Mouse (Mus musculus) liver, embryonic 14.5 days (tissue): ENCODE measurements around the gene Kcp. TPM values are rescaled to one million over a fixed set of nuclear protein-coding genes. Genes with fewer than 3 reads are reported as not detected.

Experiments used
- ATAC-seq: fragments of 200-750 bp; cut with Nextera tagmentation; 2 replicates; pipeline ENCODE4 v1.8.0; 2017; ENCODE audit warnings: moderate number of reproducible peaks, mild to moderate bottlenecking, moderate library complexity; ENCODE audit not compliant: insufficient read depth
- DNase-seq, 3 experiments: peaks; one replicate each; pipeline ENCODE4 v3.0.0-alpha.2; 2012 to 2013; ENCODE audit warnings: low read depth in 3 of 3, low spot score in 3 of 3
- H3K27ac ChIP-seq: fragments of 300-500 bp; sonication (generic); 2 replicates; pipeline ENCODE4 v1.5.1; 2014; ENCODE audit warnings: moderate library complexity, mild to moderate bottlenecking, control low read depth, inconsistent platforms
- H3K27me3 ChIP-seq: fragments of 300-500 bp; sonication (generic); 2 replicates; pipeline ENCODE4 v1.6.1; 2014; ENCODE audit warnings: mild to moderate bottlenecking, low read length, moderate library complexity; ENCODE audit not compliant: control insufficient read depth, insufficient read depth
- H3K36me3 ChIP-seq: fragments of 300-500 bp; sonication (generic); replicated peaks from 2 replicates; pipeline ENCODE4 v1.6.1; 2014; ENCODE audit warnings: low read depth; ENCODE audit not compliant: control insufficient read depth, insufficient read depth
- H3K4me1 ChIP-seq, 2 experiments: fragments of 200-500 bp in 1 of 2; fragments of 300-500 bp in 1 of 2; sonication (generic) in 1 of 2; replicated peaks; 2 replicates each; pipeline ENCODE4 v1.6.1; 2012 to 2014; ENCODE audit warnings: antibody characterized with exemption in 1 of 2, inconsistent platforms in 1 of 2, low read length in 1 of 2; ENCODE audit not compliant: control insufficient read depth in 2 of 2, insufficient read depth in 2 of 2
- H3K4me2 ChIP-seq: fragments of 300-500 bp; sonication (generic); 2 replicates; pipeline ENCODE4 v1.6.1; 2014; ENCODE audit warnings: low read depth, mild to moderate bottlenecking, control low read depth, moderate library complexity
- H3K4me3 ChIP-seq, 2 experiments: fragments of 200-500 bp in 1 of 2; fragments of 300-500 bp in 1 of 2; sonication (generic) in 1 of 2; 2 replicates each; pipeline ENCODE4 v1.5.1; 2012 to 2014; ENCODE audit warnings: low read depth in 2 of 2, low read length in 2 of 2, mild to moderate bottlenecking in 2 of 2, control low read depth in 1 of 2, inconsistent platforms in 1 of 2, moderate library complexity in 1 of 2; ENCODE audit not compliant: insufficient read depth in 1 of 2
- H3K9ac ChIP-seq: fragments of 300-500 bp; sonication (generic); replicated peaks from 2 replicates; pipeline ENCODE4 v1.6.1; 2014; ENCODE audit warnings: mild to moderate bottlenecking, control low read depth, moderate library complexity
- H3K9me3 ChIP-seq: fragments of 300-500 bp; sonication (generic); 2 replicates; pipeline ENCODE4 v1.6.1; 2016; ENCODE audit warnings: low read length, mixed read lengths; ENCODE audit not compliant: control insufficient read depth
- CTCF ChIP-seq: IDR thresholded peaks from 2 replicates; pipeline ENCODE4 v1.5.1; 2016; ENCODE audit warnings: antibody characterized with exemption, low read depth, control low read depth
- EP300 ChIP-seq: IDR thresholded peaks from 2 replicates; pipeline ENCODE4 v1.6.1; 2016; ENCODE audit warnings: antibody characterized with exemption, low read depth
- WGBS: fragments of 180-500 bp; shearing (Covaris S2); extraction: QIAGEN DNeasy Blood & Tissue Kit; methylation state at CpG from one replicate; pipeline ENCODE4 v1.1.7; 2014; ENCODE audit not compliant: insufficient replicate concordance; 5-methylcytosine and 5-hydroxymethylcytosine counted together
- polyA plus RNA-seq, 2 experiments: library from polyadenylated mRNA; depleted of rRNA in 1 of 2; stranded (reverse) in 1 of 2; unstranded in 1 of 2; fragments of >200 nt; fragmentation: Nextera tagmentation in 1 of 2; extraction: Ambion mirVana in 1 of 2; gene quantifications; 2 replicates each; pipeline versions ENCODE4 v1.2.1 to v1.2.3; 2012 to 2014

The Kcp gene
- polyA plus RNA-seq, 2 experiments: 0.67 to 2.0 TPM

GRCm38 (mm10) chr6:29450667-29451066 lies 57.1 kb downstream of the Kcp start:
- H3K4me2 ChIP-seq: no peak overlapping the region
- no peak for TF ChIP-seq CTCF
- TF ChIP-seq EP300: no peak
- no peak overlapping the region for H3K4me3 ChIP-seq
- no peaks in the 10 kb centered on the region for H3K9me3 ChIP-seq
- no peak overlapping the region for H3K9ac ChIP-seq
- no peaks in the 10 kb centered on the region for H3K36me3 ChIP-seq
- no peak overlapping the region for H3K27ac ChIP-seq
- DNase-seq (no peak), ATAC-seq (no peak)
- no peaks in the 10 kb centered on the region for H3K27me3 ChIP-seq
- 79% methylated on average over 6 of the region's 6 CpGs for WGBS
- H3K4me1 ChIP-seq: no peaks in the 10 kb centered on the region

- no peak for TF ChIP-seq CTCF
- no peak for TF ChIP-seq EP300
- ATAC-seq: no peak
- no peaks in the 10 kb centered on the region for H3K27me3 ChIP-seq
- no peaks in the 10 kb centered on the region for H3K36me3 ChIP-seq
- WGBS: 22% methylated on average over 4 of the region's 4 CpGs
- no peak for DNase-seq
- no peak overlapping the region for H3K4me2 ChIP-seq
- H3K9me3 ChIP-seq: no peaks in the 10 kb centered on the region
- no peaks in the 10 kb centered on the region for H3K4me1 ChIP-seq
- no peak overlapping the region for H3K27ac ChIP-seq
- H3K9ac ChIP-seq: no peak overlapping the region
- no peak overlapping the region for H3K4me3 ChIP-seq
Measured at GRCm38 (mm10) chr6:29449858-29450257, 57.9 kb downstream of the Kcp start.

GRCm38 (mm10) chr6:29445354-29445753 lies 62.4 kb downstream of the Kcp start:
- WGBS: 69% methylated on average over 7 of the region's 7 CpGs
- Histone ChIP-seq H3K4me2 (no peak overlapping the region), H3K36me3 (no peaks in the 10 kb centered on the region), H3K9me3 (no peaks in the 10 kb centered on the region), H3K4me3 (no peak overlapping the region), H3K9ac (no peak overlapping the region), H3K27ac (no peak overlapping the region), H3K4me1 (no peaks in the 10 kb centered on the region), H3K27me3 (no peaks in the 10 kb centered on the region)
- TF ChIP-seq CTCF (no peak), EP300 (no peak)
- DNase-seq (no peak), ATAC-seq (no peak)

GRCm38 (mm10) chr6:29444773-29445172 lies 63.0 kb downstream of the Kcp start:
- H3K4me3 ChIP-seq: no peak overlapping the region
- H3K9ac ChIP-seq: no peak overlapping the region
- H3K36me3 ChIP-seq: no peaks in the 10 kb centered on the region
- DNase-seq (no peak), ATAC-seq (no peak)
- no peak overlapping the region for H3K27ac ChIP-seq
- TF ChIP-seq CTCF: peak; percentile 85
- TF ChIP-seq EP300: no peak
- H3K4me1 ChIP-seq: no peaks in the 10 kb centered on the region
- WGBS: 50% methylated on average over 11 of the region's 11 CpGs
- no peaks in the 10 kb centered on the region for H3K9me3 ChIP-seq
- no peak overlapping the region for H3K4me2 ChIP-seq
- no peaks in the 10 kb centered on the region for H3K27me3 ChIP-seq

GRCm38 (mm10) chr6:29439789-29440188 lies 68.0 kb downstream of the Kcp start:
- no peak for ATAC-seq

GRCm38 (mm10) chr6:29439251-29439650 lies 68.5 kb downstream of the Kcp start:
- no peak overlapping the region for H3K4me3 ChIP-seq
- no peak for TF ChIP-seq CTCF
- peaks cover 14% of the 10 kb centered on the region for H3K27me3 ChIP-seq
- H3K27ac ChIP-seq: no peak overlapping the region
- DNase-seq (no peak), ATAC-seq (no peak)
- WGBS: 52% methylated on average over 4 of the region's 4 CpGs
- no peak overlapping the region for H3K4me2 ChIP-seq
- no peaks in the 10 kb centered on the region for H3K36me3 ChIP-seq
- no peaks in the 10 kb centered on the region for H3K4me1 ChIP-seq
- H3K9ac ChIP-seq: no peak overlapping the region
- H3K9me3 ChIP-seq: no peaks in the 10 kb centered on the region

More at GRCm38 (mm10) chr6:29439789-29440188, 68.0 kb downstream of the Kcp start:
- DNase-seq: no peak
- H3K4me2 ChIP-seq: no peak overlapping the region
- H3K4me1 ChIP-seq: no peaks in the 10 kb centered on the region
- H3K36me3 ChIP-seq: no peaks in the 10 kb centered on the region
- no peak overlapping the region for H3K27ac ChIP-seq
- H3K9ac ChIP-seq: no peak overlapping the region
- peaks cover 8% of the 10 kb centered on the region for H3K27me3 ChIP-seq
- TF ChIP-seq CTCF: no peak
- H3K9me3 ChIP-seq: no peaks in the 10 kb centered on the region
- 69% methylated on average over 6 of the region's 6 CpGs for whole genome bisulfite sequencing
- H3K4me3 ChIP-seq: no peak overlapping the region
